Mouse (Mus musculus): ENCODE measurements around the gene Aloxe3.

DNA sequence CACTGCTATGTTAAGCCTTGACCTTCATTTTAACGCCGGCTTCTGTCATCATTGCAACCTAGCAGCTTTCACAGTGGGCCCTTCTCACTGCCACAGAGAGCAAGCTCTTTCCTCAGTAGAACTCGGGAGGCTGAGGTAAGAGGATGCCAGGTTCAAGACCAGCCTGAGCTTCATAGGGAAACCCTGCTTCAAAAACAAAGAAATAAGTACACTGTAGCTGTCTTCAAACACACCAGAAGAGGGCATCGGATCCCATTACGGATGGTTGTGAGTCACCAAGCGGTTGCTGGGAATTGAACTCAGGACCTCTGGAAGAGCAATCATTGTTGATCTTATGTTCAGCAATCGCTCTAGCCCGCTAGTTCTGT, 44.9 kb upstream of the Aloxe3 start:
- TF ChIP-seq USF1 (IDR thresholded peaks at IDR 0.05; ENCODE audit: low read depth) (no peak), POLR2A (IDR thresholded peaks at IDR 0.05; ENCODE audit: insufficient read length, low read depth) (no peak), MYOD1 (IDR thresholded peaks at IDR 0.05; ENCODE audit: control insufficient read depth in 1 of 3, insufficient read length in 2 of 3, low read depth in 2 of 3) (no peak), MAX (IDR thresholded peaks at IDR 0.05; ENCODE audit: low read depth) (no peak), TCF12 (IDR thresholded peaks at IDR 0.05; ENCODE audit: insufficient read depth, poor library complexity, severe bottlenecking) (no peak), CEBPB (IDR thresholded peaks at IDR 0.05; ENCODE audit: insufficient read depth, poor library complexity, severe bottlenecking) (no peak), TCF3 (IDR thresholded peaks at IDR 0.05; ENCODE audit: insufficient read length, low read depth) (no peak)

Measured in myocyte (in vitro differentiated cells).